Mouse (Mus musculus) heart, embryonic 12.5 days (tissue): Measurements from ENCODE around the gene Sgca. TPM values are rescaled to one million over a fixed set of nuclear protein-coding genes. Genes with fewer than 3 reads are reported as not detected.
A peak's percentile ranks its signal among the peaks of the same experiment; 100 is the strongest.

Source experiments
- ATAC-seq: fragments of 200-750 bp; cut with Nextera tagmentation; 2 replicates; pipeline ENCODE4 v1.8.0; 2017; ENCODE audit warnings: moderate TSS enrichment, moderate library complexity; ENCODE audit not compliant: insufficient number of reproducible peaks, low FRiP score
- H3K27ac ChIP-seq: fragments of 300-500 bp; sonication (generic); 2 replicates; pipeline ENCODE4 v1.5.1; 2016; ENCODE audit warnings: mild to moderate bottlenecking, moderate library complexity; ENCODE audit not compliant: poor library complexity, severe bottlenecking
- H3K27me3 ChIP-seq: fragments of 300-500 bp; sonication (generic); replicated peaks from 2 replicates; pipeline ENCODE4 v1.6.1; 2016; ENCODE audit warnings: mild to moderate bottlenecking, moderate library complexity
- H3K36me3 ChIP-seq: fragments of 300-500 bp; sonication (generic); 2 replicates; pipeline ENCODE4 v1.6.1; 2016; ENCODE audit warnings: mild to moderate bottlenecking, moderate library complexity
- H3K4me1 ChIP-seq: fragments of 300-500 bp; sonication (generic); replicated peaks from 2 replicates; pipeline ENCODE4 v1.6.1; 2016; ENCODE audit warnings: mild to moderate bottlenecking
- H3K4me2 ChIP-seq: fragments of 300-500 bp; sonication (generic); 2 replicates; pipeline ENCODE4 v1.6.1; 2016; ENCODE audit warnings: mild to moderate bottlenecking, moderate library complexity
- H3K4me3 ChIP-seq: fragments of 300-500 bp; sonication (generic); 2 replicates; pipeline ENCODE4 v1.5.1; 2016; ENCODE audit warnings: mild to moderate bottlenecking
- H3K9ac ChIP-seq: fragments of 300-500 bp; sonication (generic); 2 replicates; pipeline ENCODE4 v1.6.1; 2016; ENCODE audit warnings: mild to moderate bottlenecking, moderate library complexity
- H3K9me3 ChIP-seq: fragments of 300-500 bp; sonication (generic); replicated peaks from 2 replicates; pipeline ENCODE4 v1.6.1; 2016; ENCODE audit warnings: mild to moderate bottlenecking, moderate library complexity
- WGBS: fragments of 180-500 bp; shearing (Covaris S2); methylation state at CpG from one replicate; pipeline ENCODE4 v1.1.7; 2016; 5-methylcytosine and 5-hydroxymethylcytosine counted together
- polyA plus RNA-seq: library from polyadenylated mRNA; unstranded; fragments of >200 nt; fragmentation: Nextera tagmentation; extraction: Ambion mirVana; gene quantifications from 2 replicates; pipeline ENCODE4 v1.2.1, GENCODE M21; 2016

Gene Sgca
- polyA plus RNA-seq, 1 experiment from 2014 or later, result 20.6 TPM

DNA sequence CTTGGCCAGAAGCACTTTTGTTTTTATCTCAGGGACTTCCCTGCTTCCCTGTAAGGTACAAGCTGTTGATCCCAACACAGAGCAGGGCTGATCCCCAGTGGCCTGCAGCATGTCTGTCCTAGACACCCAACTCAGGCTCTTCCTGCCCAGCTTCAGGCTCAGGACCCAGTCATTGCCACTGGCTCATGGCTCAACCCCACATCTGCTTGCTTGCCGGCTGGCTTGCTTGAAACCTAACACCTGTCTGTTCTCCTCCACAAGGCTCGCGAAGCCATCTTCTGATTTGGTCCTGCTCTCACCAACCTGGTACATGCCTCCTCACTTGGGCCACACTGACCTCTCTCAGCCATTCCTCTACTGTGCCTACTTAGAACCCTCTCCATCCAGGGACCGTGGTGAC, 46.0 kb downstream of the Sgca start:
- Histone ChIP-seq H3K4me3 (no peak overlapping the region), H3K27me3 (peaks cover 27% of the 10 kb centered on the region), H3K27ac (peak overlapping the region; percentile 85; the same call in 1 of the 2 replicates), H3K9ac (no peak overlapping the region), H3K36me3 (no peaks in the 10 kb centered on the region), H3K4me2 (no peak overlapping the region), H3K9me3 (no peaks in the 10 kb centered on the region), H3K4me1 (peaks cover 53% of the 10 kb centered on the region)
- WGBS, result 35% methylated on average over 4 of the region's 4 CpGs
- no peak for ATAC-seq

GRCm38 (mm10) chr11:94929599-94929998, 46.5 kb downstream of the Sgca start:
- peaks cover 22% of the 10 kb centered on the region for H3K27me3 ChIP-seq
- no peak overlapping the region for H3K4me3 ChIP-seq
- H3K4me2 ChIP-seq, result peak overlapping the region; percentile 55
- H3K27ac ChIP-seq, result peak overlapping the region; percentile 85
- H3K36me3 ChIP-seq, result no peaks in the 10 kb centered on the region
- H3K9me3 ChIP-seq, result no peaks in the 10 kb centered on the region
- H3K4me1 ChIP-seq, result peaks cover 53% of the 10 kb centered on the region
- ATAC-seq, result no peak
- H3K9ac ChIP-seq, result peak overlapping the region; percentile 40; the same call in 1 of the 2 replicates
- WGBS, result 32% methylated on average over 9 of the region's 9 CpGs

GRCm38 (mm10) chr11:94928820-94929219, 47.3 kb downstream of the Sgca start:
- H3K4me2 ChIP-seq, result peak overlapping the region; percentile 55
- no peaks in the 10 kb centered on the region for H3K36me3 ChIP-seq
- H3K9ac ChIP-seq, result peak overlapping the region; percentile 52; the same call in 1 of the 2 replicates
- H3K27ac ChIP-seq, result peak overlapping the region; percentile 86
- H3K4me1 ChIP-seq, result peaks cover 48% of the 10 kb centered on the region
- H3K9me3 ChIP-seq, result no peaks in the 10 kb centered on the region
- peak; percentile 93 for ATAC-seq
- no peak overlapping the region; the same call in 1 of the 2 replicates for H3K4me3 ChIP-seq
- H3K27me3 ChIP-seq, result peaks cover 16% of the 10 kb centered on the region
- whole genome bisulfite sequencing, result 3% methylated on average over 13 of the region's 13 CpGs

DNA sequence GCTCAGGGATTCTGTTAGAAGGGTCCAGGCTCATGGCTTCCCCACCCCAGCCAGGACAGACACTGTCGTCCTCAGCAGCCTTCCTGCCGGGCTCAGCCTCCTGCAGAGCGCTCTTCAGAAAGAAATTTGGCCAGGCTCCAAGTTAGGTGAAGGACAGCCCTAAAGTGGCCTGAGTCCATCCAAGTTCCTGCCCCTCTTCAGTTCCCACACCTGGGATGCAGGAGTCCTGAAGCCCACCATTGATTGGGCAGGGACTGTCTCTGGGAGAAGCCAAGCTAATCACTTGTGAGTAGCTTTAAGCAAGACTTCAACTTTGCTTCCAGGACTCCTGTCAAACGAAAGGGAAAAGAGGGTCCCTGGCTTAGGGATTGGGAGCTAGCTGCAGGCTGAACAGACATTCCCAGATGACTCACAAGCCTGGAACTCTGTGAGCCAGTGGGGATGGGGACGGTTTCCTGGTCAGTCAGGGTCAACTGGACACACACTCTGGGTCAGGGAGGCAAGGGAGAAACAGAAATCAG, 48.3 kb downstream of the Sgca start:
- WGBS, result 4% methylated on average over 5 of the region's 5 CpGs
- Histone ChIP-seq H3K4me3 (no peak overlapping the region), H3K27ac (peak overlapping the region; percentile 86), H3K4me2 (peak overlapping the region; percentile 15; the same call in 1 of the 2 replicates), H3K36me3 (no peaks in the 10 kb centered on the region), H3K9me3 (no peaks in the 10 kb centered on the region), H3K4me1 (peaks cover 38% of the 10 kb centered on the region), H3K9ac (peak overlapping the region; percentile 33; the same call in 1 of the 2 replicates), H3K27me3 (peaks cover 9% of the 10 kb centered on the region)
- no peak; the same call in 1 of the 2 replicates for ATAC-seq

DNA sequence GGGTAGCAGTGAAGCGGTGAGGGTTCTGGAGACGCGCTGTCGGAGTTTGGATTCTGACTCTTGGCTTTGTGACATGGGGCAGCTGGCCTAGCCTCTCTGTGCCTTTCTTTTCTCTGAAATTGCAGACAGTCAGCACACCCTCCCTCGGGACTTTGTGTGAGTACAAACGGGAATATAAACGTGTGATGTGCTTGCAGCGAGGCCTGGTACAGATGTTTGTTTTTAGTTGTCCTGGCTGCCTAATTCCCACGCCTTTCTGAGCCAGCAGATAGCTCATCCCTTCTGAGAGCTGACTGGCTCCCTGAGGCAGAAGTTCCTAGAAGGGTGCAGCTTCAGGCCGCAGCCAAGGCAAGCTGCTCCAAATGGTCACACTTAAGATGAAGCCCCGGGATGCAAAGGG, 49.7 kb downstream of the Sgca start:
- ATAC-seq, result no peak
- Histone ChIP-seq H3K4me3 (no peak overlapping the region), H3K4me1 (peaks cover 36% of the 10 kb centered on the region), H3K27me3 (no peaks in the 10 kb centered on the region), H3K9me3 (no peaks in the 10 kb centered on the region), H3K36me3 (no peaks in the 10 kb centered on the region), H3K4me2 (no peak overlapping the region), H3K9ac (no peak overlapping the region), H3K27ac (no peak overlapping the region)
- WGBS, result 57% methylated on average over 11 of the region's 11 CpGs

- Histone ChIP-seq H3K36me3 (no peaks in the 10 kb centered on the region), H3K9me3 (no peaks in the 10 kb centered on the region), H3K4me2 (no peak overlapping the region), H3K27me3 (no peaks in the 10 kb centered on the region), H3K9ac (no peak overlapping the region), H3K27ac (no peak overlapping the region), H3K4me1 (peaks cover 30% of the 10 kb centered on the region), H3K4me3 (no peak overlapping the region)
- WGBS, result 84% methylated on average over 4 of the region's 4 CpGs
- no peak for ATAC-seq
Measured at GRCm38 (mm10) chr11:94924977-94925376, 51.1 kb downstream of the Sgca start.

DNA sequence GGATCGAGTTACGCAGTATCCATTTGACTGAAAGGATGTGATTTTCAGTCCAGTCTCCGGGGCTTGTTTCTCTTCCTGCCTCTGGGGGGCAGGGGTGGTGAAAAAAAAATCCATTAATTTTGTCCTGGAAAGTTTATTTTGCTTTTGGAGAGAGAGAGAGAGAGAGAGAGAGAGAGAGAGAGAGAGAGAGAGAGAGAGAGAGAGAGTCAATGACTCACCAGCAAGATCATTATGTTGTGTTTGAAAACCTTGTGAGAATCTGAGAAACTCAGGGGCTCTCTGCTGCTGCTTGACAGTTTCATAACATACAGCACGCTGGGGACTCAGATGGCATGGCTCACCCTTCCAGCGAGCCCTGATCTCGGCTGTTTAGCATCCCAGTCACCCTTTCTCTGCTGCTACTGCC, 55.1 kb downstream of the Sgca start:
- H3K9me3 ChIP-seq, result no peaks in the 10 kb centered on the region
- H3K27me3 ChIP-seq, result no peaks in the 10 kb centered on the region
- WGBS, result 35% methylated on average over 6 of the region's 6 CpGs
- H3K4me2 ChIP-seq, result no peak overlapping the region
- no peaks in the 10 kb centered on the region for H3K36me3 ChIP-seq
- no peak overlapping the region for H3K9ac ChIP-seq
- no peak overlapping the region for H3K4me3 ChIP-seq
- ATAC-seq, result no peak
- H3K4me1 ChIP-seq, result peaks cover 15% of the 10 kb centered on the region
- no peak overlapping the region for H3K27ac ChIP-seq

DNA sequence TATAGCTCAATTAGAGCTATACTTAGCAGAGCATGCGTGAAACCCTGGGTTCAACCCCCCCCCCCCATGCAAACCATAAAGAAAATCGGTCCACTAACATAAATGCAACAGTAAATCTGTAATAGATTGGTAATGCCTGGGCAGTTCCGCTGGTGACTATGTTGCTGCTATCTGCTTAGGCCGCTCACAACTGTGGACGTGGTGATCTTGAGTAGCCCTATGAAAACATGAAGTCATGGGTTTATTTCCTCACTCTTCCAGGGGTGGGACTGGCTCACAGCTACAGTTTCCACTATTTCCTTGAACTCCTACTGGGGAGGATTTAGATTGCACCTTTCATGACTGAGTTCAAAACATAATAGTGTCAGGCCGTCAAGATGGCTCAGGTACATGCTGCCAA, 58.4 kb downstream of the Sgca start:
- H3K27ac ChIP-seq, result peak overlapping the region; percentile 64
- H3K4me3 ChIP-seq, result no peak overlapping the region
- ATAC-seq, result no peak; the same call in 1 of the 2 replicates
- no peaks in the 10 kb centered on the region for H3K9me3 ChIP-seq
- H3K4me2 ChIP-seq, result no peak overlapping the region
- H3K27me3 ChIP-seq, result no peaks in the 10 kb centered on the region
- no peaks in the 10 kb centered on the region for H3K36me3 ChIP-seq
- 57% methylated on average over 6 of the region's 6 CpGs for WGBS
- H3K4me1 ChIP-seq, result peaks cover 21% of the 10 kb centered on the region
- H3K9ac ChIP-seq, result no peak overlapping the region

DNA sequence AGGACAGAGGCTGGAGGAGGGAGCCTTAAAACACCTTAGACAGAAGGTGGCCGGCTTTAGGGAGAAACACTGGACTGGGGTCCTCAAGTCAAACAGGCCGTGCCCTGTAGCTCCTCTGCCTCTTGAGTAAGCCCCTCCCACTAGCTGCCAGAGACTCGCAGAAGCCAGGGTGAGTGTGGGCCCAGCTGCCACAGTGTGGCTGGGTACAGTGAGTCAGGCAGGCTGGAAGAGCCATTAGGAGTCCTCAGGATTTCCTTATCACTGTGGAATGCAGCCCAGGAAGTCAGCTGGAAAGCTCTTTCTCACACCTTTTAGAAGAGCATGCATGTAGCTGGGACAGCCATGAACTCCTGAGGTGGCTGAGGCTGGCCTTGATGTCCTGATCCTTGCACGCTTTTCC, 59.6 kb downstream of the Sgca start:
- Histone ChIP-seq H3K27ac (peak overlapping the region; percentile 64), H3K27me3 (0 out of 2 replicates have a peak, but pooled peaks cover 3% of the 10 kb centered on the region), H3K9ac (no peak overlapping the region), H3K36me3 (no peaks in the 10 kb centered on the region), H3K9me3 (no peaks in the 10 kb centered on the region), H3K4me2 (peak overlapping the region; percentile 9; the same call in 1 of the 2 replicates), H3K4me3 (no peak overlapping the region), H3K4me1 (peaks cover 21% of the 10 kb centered on the region)
- 21% methylated on average over 4 of the region's 4 CpGs for WGBS
- 0 out of 2 replicates have a peak, but pooled peaks have one; percentile 57 for ATAC-seq

DNA sequence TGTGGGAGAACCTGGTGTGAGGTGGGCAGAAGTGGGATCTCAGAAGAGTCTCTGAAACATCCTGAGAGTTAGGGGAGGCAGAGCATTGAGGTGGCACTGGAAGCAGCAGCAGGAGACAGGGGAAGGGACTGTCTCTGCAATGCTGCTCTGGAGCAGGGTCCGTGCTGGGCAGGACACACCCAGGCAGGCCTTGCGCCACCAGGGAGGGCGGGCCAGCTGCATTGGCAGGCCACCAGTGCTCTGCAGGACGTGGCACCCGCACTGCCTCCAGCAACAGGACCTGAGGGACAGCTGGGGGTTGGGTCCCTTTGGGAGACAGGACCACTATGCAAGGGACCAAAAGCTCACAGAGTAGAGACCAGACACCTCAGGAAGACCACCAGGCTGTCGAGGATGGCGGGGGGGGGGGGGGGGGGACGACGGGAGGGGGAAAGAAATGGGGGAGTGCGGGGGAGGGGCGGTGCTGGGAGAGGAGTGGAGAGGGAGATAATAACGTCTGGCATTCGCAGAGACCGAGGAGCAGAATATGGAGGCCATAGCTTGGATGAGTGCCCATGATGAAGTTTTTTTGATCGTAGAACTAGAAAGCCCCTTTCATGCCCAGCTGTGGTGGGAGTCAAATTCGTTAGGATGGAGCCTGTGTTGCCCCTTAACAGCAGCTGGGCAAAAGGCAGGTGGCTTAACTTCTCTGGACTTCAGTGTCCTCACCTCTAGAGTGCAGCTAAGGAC, 60.3 kb downstream of the Sgca start:
- no peak overlapping the region for H3K9ac ChIP-seq
- no peak overlapping the region for H3K4me3 ChIP-seq
- no peaks in the 10 kb centered on the region for H3K36me3 ChIP-seq
- H3K27ac ChIP-seq, result peak overlapping the region; percentile 64
- 0 out of 2 replicates have a peak, but pooled peaks cover 3% of the 10 kb centered on the region for H3K27me3 ChIP-seq
- peak; percentile 58; the same call in 1 of the 2 replicates for ATAC-seq
- 20% methylated on average over 11 of the region's 16 CpGs for WGBS
- H3K9me3 ChIP-seq, result no peaks in the 10 kb centered on the region
- peaks cover 21% of the 10 kb centered on the region for H3K4me1 ChIP-seq
- H3K4me2 ChIP-seq, result peak overlapping the region; percentile 9

DNA sequence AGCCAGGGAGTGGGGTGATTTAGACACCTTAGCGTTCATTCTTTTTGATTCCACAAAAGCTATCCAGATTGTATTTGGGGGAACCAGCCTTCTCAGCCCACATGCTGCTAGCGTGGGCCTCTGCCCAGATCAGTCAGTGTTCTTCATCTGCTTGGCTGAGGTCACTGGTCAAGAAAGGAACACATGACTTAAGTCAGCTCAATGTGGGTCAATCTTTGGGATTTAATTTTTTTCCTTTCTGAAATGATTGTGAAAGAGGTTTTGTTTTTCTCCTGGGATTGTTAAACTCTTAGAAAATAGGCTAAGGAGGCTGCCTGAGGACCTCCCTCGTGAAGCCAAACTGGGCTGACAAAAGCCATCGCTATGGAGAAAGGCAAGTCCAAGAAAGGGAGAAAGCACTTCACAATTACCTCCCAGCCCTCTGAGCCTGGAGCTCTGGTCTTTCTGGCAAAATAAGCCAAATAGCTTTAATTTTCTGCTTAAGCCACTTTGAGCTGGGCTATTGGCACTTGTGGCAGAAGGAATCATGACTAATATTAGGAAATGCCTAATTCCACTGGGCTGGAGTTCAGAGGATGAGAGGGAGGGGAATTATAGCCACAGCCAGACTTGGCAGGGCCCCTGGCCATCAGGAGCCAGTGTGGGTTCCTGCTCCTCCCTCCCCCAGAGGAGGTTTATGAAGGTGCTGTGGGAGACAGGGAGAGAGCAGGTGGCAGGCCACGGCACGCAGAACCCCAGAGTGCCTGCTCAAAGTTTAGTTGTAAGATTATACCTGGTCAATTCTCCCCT, 62.6 kb downstream of the Sgca start:
- ATAC-seq, result no peak
- WGBS, result 57% methylated on average over 6 of the region's 6 CpGs
- Histone ChIP-seq H3K27ac (no peak overlapping the region), H3K27me3 (0 out of 2 replicates have a peak, but pooled peaks cover 3% of the 10 kb centered on the region), H3K4me3 (no peak overlapping the region), H3K36me3 (no peaks in the 10 kb centered on the region), H3K9me3 (no peaks in the 10 kb centered on the region), H3K4me1 (peaks cover 21% of the 10 kb centered on the region), H3K4me2 (no peak overlapping the region), H3K9ac (no peak overlapping the region)
